Mouse (Mus musculus) heart, postnatal 0 days (tissue): ENCODE results near the gene Polr3h.

Experiments
- CTCF ChIP-seq: IDR thresholded peaks from 2 replicates; pipeline ENCODE4 v1.5.1; 2016; ENCODE audit warnings: antibody characterized with exemption, control low read depth, low read depth
- EP300 ChIP-seq: IDR thresholded peaks from 2 replicates; pipeline ENCODE4 v1.6.1; 2016; ENCODE audit warnings: antibody characterized with exemption, low read depth

GRCm38 (mm10) chr15:81869985-81870384 is 56.1 kb downstream of the Polr3h start:
- TF ChIP-seq CTCF (no peak), EP300 (no peak)
